In genomic region chr2:51937004-51937403, GRCm38 (mm10) we compare ENCODE assay signal across 31 mouse cellular contexts. TPM values are rescaled to one million over a fixed set of nuclear protein-coding genes. Genes with fewer than 3 reads are reported as not detected.
A peak's percentile ranks its signal among the peaks of the same experiment; 100 is the strongest.
DNase-seq lines count a peak whose midpoint lies in the region; ATAC-seq and TF ChIP-seq lines count a peak whose summit lies in the region.
"Had no signal": no experiment of that assay in that cellular context is flagged by ENCODE, and none has a peak within 500 bp of the region (broad histone marks: within the 10 kb centered on the region; RNA-seq: fewer than 3 reads in every experiment).

No protein-coding gene starts in this region.

- H3K4me3 ChIP-seq in liver, embryonic 14.5 days (ENCODE audit: insufficient read depth in 1 of 2, low read depth in 2 of 2, low read length in 2 of 2): no peak overlapping the region
- H3K4me3 ChIP-seq in liver, embryonic 11.5 days (ENCODE audit: low read depth, low read length): no peak overlapping the region
- H3K4me3 ChIP-seq: heart, embryonic 13.5 days; hindbrain, embryonic 10.5 days; midbrain, embryonic 12.5 days; neural tube, embryonic 15.5 days had no signal

- no peak overlapping the region for H3K9ac ChIP-seq in liver, embryonic 14.5 days (replicated peaks)
- H3K9ac ChIP-seq in liver, embryonic 11.5 days (ENCODE audit: low read depth, low read length): no peak overlapping the region
- H3K9ac ChIP-seq: heart, embryonic 13.5 days; midbrain, embryonic 12.5 days; neural tube, embryonic 15.5 days had no signal

- no peaks in the 10 kb centered on the region for H3K27me3 ChIP-seq in liver, embryonic 14.5 days (ENCODE audit: control insufficient read depth, insufficient read depth, low read length)
- no peaks in the 10 kb centered on the region for H3K27me3 ChIP-seq in liver, embryonic 11.5 days (replicated peaks; ENCODE audit: control insufficient read depth, insufficient read depth, low read length)
- H3K27me3 ChIP-seq: CH12.LX; heart, embryonic 13.5 days; neural tube, embryonic 15.5 days had no signal

- peaks cover 37 to 54% of the 10 kb centered on the region in 2 experiments for H3K4me1 ChIP-seq in liver, embryonic 14.5 days (replicated peaks; ENCODE audit: control insufficient read depth in 2 of 2, insufficient read depth in 2 of 2, low read length in 1 of 2)
- peaks cover 19% of the 10 kb centered on the region for H3K4me1 ChIP-seq in liver, embryonic 11.5 days (replicated peaks; ENCODE audit: control insufficient read depth, insufficient read depth, low read length)

- no peaks in the 10 kb centered on the region; the same call in 1 of the 2 replicates for H3K36me3 ChIP-seq in liver, embryonic 14.5 days (replicated peaks; ENCODE audit: control insufficient read depth, insufficient read depth, low read depth)
- H3K36me3 ChIP-seq in liver, embryonic 11.5 days (ENCODE audit: control insufficient read depth, insufficient read depth, low read length): no peaks in the 10 kb centered on the region
- H3K36me3 ChIP-seq: hindbrain, embryonic 10.5 days; midbrain, embryonic 12.5 days; neural tube, embryonic 15.5 days had no signal

- DNase-seq in liver, embryonic 14.5 days (ENCODE audit: low read depth in 3 of 3, low spot score in 3 of 3): no peak
- DNase-seq in liver, embryonic 11.5 days (ENCODE audit: low spot score): no peak
- DNase-seq in A20 (ENCODE audit: low read depth, low spot score) (peak; percentile 5), ES-CJ7 (ENCODE audit: low read depth, low spot score) (peak; percentile 29), ZHBTc4 (ENCODE audit: low read depth, low spot score) (peak; percentile 29)
- DNase-seq in cerebellum, postnatal 36 days: no peak
- no peak for DNase-seq in neural tube, embryonic 10.5 days (ENCODE audit: extremely low spot score, low spot score)
- DNase-seq: adrenal gland, postnatal 10 days; cerebellum, adult 8-10 months; cerebellum, postnatal 25 days; gastrocnemius, postnatal 25 days; heart, adult 18-20 months; heart, postnatal 10 days; kidney, adult 8-10 months; kidney, postnatal 4 days; left cerebral cortex, postnatal 4 days; lung, adult 18-20 months; lung, postnatal 10 days; right cerebral cortex, adult 18-20 months; right cerebral cortex, postnatal 4 days; thymus, postnatal 4 days had no signal

- no peaks in the 10 kb centered on the region for H3K9me3 ChIP-seq in liver, embryonic 14.5 days (ENCODE audit: control insufficient read depth, low read length)
- H3K9me3 ChIP-seq in liver, embryonic 11.5 days (ENCODE audit: control insufficient read depth, low read length): no peaks in the 10 kb centered on the region
- H3K9me3 ChIP-seq: G1E; heart, embryonic 13.5 days; hindbrain, embryonic 10.5 days; midbrain, embryonic 12.5 days; neural tube, embryonic 15.5 days had no signal

- H3K4me2 ChIP-seq in liver, embryonic 14.5 days (ENCODE audit: low read depth): 0 out of 2 replicates have a peak overlapping the region, but pooled peaks have one; percentile 6
- no peak overlapping the region for H3K4me2 ChIP-seq in liver, embryonic 11.5 days
- H3K4me2 ChIP-seq: heart, embryonic 13.5 days; midbrain, embryonic 12.5 days; neural tube, embryonic 15.5 days had no signal

- peak; percentile 32 for TF ChIP-seq CTCF in liver, embryonic 14.5 days (IDR thresholded peaks at IDR 0.05; ENCODE audit: low read depth)

- no peak for ATAC-seq in liver, embryonic 14.5 days (ENCODE audit: insufficient read depth)
- ATAC-seq in liver, embryonic 11.5 days (replicated peaks; ENCODE audit: low FRiP score): no peak
- ATAC-seq: forebrain, embryonic 14.5 days; hindbrain, embryonic 16.5 days had no signal

- peak overlapping the region; percentile 19; the same call in 1 of the 2 replicates for H3K27ac ChIP-seq in liver, embryonic 14.5 days
- no peak overlapping the region for H3K27ac ChIP-seq in liver, embryonic 11.5 days (ENCODE audit: low read depth, low read length)
- H3K27ac ChIP-seq: heart, embryonic 13.5 days; hindbrain, embryonic 10.5 days; kidney, postnatal 0 days; midbrain, embryonic 12.5 days; neural tube, embryonic 15.5 days; stomach, postnatal 0 days had no signal

- 55% methylated on average over 6 of the region's 6 CpGs for WGBS in liver, embryonic 14.5 days (ENCODE audit: insufficient replicate concordance)
- 69% methylated on average over 6 of the region's 6 CpGs for WGBS in liver, embryonic 11.5 days

- no peak for TF ChIP-seq EP300 in liver, embryonic 14.5 days (IDR thresholded peaks at IDR 0.05; ENCODE audit: low read depth)

RNA-seq across cellular contexts. Expression of gene Rbm43, which starts 2.0 kb away (rescaled TPM):
- 8.1 and 14.1 TPM in 2 replicates for polyA plus RNA-seq in liver, embryonic 14.5 days (2012; rRNA removed)
- 23.2 and 23.7 TPM in 2 replicates for polyA plus RNA-seq in liver, embryonic 14.5 days (2014; fragmentation: Nextera tagmentation; extraction: Ambion mirVana)
- 29.2 and 35.1 TPM in 2 replicates for polyA plus RNA-seq in liver, embryonic 11.5 days (2014; fragmentation: Nextera tagmentation; extraction: Ambion mirVana)

RNA-seq across cellular contexts. Expression of gene Nmi, which starts 36.3 kb away (rescaled TPM):
- polyA plus RNA-seq in liver, embryonic 14.5 days (2012; rRNA removed): 2.3 and 5.1 TPM in 2 replicates
- 10.7 and 11.0 TPM in 2 replicates for polyA plus RNA-seq in liver, embryonic 14.5 days (2014; fragmentation: Nextera tagmentation; extraction: Ambion mirVana)
- polyA plus RNA-seq in liver, embryonic 11.5 days (2014; fragmentation: Nextera tagmentation; extraction: Ambion mirVana): 11.8 and 12.5 TPM in 2 replicates

Comparison
In these comparisons a context has a peak if more than half of its experiments do, and no peak if none do; other contexts are left out.
1. DNase-seq: peak in A20 (single experiment), ES-CJ7 (single experiment) and ZHBTc4 (single experiment); none in liver, embryonic 14.5 days (0 of 3), liver, embryonic 11.5 days (single experiment), cerebellum, postnatal 36 days (0 of 2) and neural tube, embryonic 10.5 days (single experiment).